Mouse (Mus musculus): ENCODE results near the gene Chchd6. TPM values are rescaled to one million over a fixed set of nuclear protein-coding genes. Genes with fewer than 3 reads are reported as not detected.

The Chchd6 gene
- polyA plus RNA-seq, 1 experiment from 2014 or later: 63.0 TPM

DNA sequence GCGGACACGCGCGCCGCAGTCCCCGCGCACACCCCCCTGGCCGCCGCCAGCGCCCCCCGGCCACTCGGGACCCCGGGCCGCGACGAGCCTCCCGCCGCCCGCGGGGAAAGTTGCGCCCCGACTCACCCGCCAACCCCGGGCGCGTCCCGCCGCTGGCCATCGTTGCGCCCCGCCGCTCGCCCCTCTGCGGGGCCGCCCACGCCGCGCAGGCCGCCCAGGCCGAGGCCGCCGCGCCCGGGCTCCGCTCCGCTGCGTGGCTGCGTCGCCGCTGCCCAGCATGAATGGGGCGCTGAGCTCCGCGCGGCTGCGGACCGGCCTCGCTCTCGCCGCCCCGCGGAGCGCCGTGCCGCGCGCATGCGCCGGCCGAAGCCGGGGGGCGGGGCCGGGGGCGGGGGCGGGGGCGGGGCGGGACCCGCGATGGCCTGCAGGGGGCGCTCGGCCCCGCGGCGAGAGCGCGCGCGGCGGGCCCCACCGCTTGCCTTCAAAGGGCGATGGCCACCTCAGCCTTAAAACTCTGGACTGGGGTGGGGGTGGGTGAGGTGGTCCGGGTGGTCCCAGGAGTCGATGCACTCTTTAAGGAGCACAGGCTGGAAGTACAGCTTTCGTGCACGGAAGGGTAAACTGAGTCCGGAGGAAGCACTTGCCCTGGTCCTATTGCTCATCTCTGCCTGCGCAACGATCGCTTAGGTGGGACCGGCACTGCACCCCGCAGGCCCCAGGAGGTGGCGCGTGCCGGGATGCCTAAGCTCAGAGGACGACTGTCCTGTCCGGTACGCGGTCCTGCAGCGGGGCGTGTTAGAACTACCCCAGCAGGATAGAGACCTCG, 233.0 kb downstream of the Chchd6 start, which contains the start of gene Plxna1:
Plxna1 (minus strand) TSS at position 340 of the 826 bp plus-strand sequence.
- Histone ChIP-seq H3K4me2 (ENCODE audit: low read depth, low read length) (peak within 1 kb of the TSS; percentile 91), H3K27ac (replicated peaks; ENCODE audit: low read depth, low read length) (peak within 1 kb of the TSS; percentile 67), H3K36me3 (replicated peaks; ENCODE audit: control insufficient read depth, insufficient read depth, low read depth, low read length) (no peaks in the 10 kb centered on the region), H3K4me1 (ENCODE audit: control insufficient read depth, insufficient read depth, low read length) (peaks cover 4% of the 10 kb centered on the region), H3K9me3 (replicated peaks; ENCODE audit: control insufficient read depth, low read length) (no peaks in the 10 kb centered on the region), H3K27me3 (ENCODE audit: control insufficient read depth, insufficient read depth, low read length) (no peaks in the 10 kb centered on the region), H3K4me3 (ENCODE audit: low read depth, low read length) (peak within 1 kb of the TSS; percentile 98), H3K9ac (replicated peaks; ENCODE audit: low read length) (peak within 1 kb of the TSS; percentile 98)
- ATAC-seq (replicated peaks; ENCODE audit: insufficient number of reproducible peaks, low FRiP score, low TSS enrichment, low read depth): peak; percentile 78
- DNase-seq (ENCODE audit: low spot score): peak; percentile 74
- 1% methylated on average over 57 of the region's 110 CpGs for WGBS

DNA sequence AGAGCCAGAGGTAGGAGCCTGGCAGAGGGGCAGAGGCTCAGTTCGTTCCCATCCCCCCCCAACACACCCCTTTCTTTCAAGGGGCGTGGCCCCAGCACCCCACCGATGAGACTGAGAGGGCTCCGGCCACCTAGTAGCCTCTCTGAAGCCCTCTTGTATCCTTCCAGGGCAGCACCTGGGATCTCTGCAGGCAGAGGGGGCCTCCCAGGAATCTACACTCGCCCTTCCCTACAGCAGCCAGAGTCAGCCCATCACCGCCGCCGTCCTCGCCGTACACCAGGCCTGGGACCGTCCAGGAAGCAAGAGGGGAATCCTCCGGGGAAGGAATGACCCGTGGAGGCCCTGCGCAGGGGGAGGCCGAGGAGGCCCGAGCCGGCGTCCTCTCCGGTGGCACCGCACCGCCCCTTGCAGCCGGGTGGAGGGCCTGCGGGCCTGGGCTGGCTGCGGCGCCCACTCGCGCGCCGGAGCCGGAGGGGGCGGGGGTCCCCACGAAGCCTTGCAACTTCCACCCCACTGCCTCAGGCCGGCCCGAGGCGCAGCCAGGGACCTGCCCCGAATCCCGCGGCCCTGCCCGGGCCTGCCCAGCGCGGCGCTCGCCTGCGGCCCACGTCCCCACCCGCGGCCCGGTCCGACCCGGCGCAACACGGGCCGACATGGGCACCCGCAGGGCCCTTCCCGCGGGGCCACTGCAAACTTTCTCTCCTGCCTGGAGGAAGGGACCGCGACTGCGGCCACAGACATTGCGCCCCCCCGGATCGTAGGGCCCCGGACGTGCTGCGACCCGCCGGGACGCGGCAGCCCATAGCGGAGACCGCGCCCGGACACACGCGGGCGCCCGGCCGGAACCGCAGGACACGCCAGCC, 233.8 kb downstream of the Chchd6 start:
- peak; percentile 15; the same call in 1 of the 2 replicates for ATAC-seq (replicated peaks; ENCODE audit: insufficient number of reproducible peaks, low FRiP score, low TSS enrichment, low read depth)
- Histone ChIP-seq H3K36me3 (replicated peaks; ENCODE audit: control insufficient read depth, insufficient read depth, low read depth, low read length) (no peaks in the 10 kb centered on the region), H3K4me3 (ENCODE audit: low read depth, low read length) (peak overlapping the region; percentile 98), H3K27ac (replicated peaks; ENCODE audit: low read depth, low read length) (peak overlapping the region; percentile 67), H3K9ac (replicated peaks; ENCODE audit: low read length) (peak overlapping the region; percentile 98), H3K4me1 (ENCODE audit: control insufficient read depth, insufficient read depth, low read length) (peaks cover 4% of the 10 kb centered on the region), H3K27me3 (ENCODE audit: control insufficient read depth, insufficient read depth, low read length) (no peaks in the 10 kb centered on the region), H3K9me3 (replicated peaks; ENCODE audit: control insufficient read depth, low read length) (no peaks in the 10 kb centered on the region), H3K4me2 (ENCODE audit: low read depth, low read length) (peak overlapping the region; percentile 91)
- 0% methylated on average over 56 of the region's 80 CpGs for WGBS
- DNase-seq (ENCODE audit: low spot score): peak; percentile 52

DNA sequence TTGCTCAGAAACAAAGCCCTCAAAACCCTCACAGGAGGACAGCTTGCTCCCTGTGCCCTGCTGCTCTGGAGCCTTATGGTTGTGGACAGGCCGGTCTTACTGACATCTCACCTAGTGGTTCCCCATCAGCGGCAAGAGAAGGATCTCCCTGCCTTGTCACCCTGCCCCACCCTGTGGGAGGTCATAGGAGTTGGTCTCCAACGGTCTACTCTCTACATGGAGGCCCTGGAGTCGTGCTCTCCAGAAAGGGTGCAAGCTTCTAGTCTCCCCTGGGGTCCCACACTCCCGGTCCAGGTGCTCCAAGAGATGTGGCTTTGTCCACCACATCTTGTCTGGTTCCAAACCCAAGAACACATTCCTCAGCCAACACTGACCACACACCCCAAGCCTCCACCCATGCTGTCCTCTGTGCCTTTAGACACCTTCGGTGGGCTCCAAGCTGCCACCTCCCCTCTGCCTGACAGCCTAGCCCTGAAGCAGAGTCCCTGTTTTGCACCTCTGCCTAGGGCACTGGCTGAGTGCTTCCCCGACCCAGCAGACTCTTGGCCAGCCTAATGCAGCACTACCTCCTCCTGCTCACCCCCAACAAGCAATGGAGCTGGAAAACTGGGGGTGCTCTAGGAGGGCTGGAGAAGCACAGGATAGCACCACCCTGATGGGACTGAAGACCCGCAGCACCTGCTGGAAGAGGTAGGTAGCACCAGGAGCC, 234.6 kb downstream of the Chchd6 start:
- Histone ChIP-seq H3K4me1 (ENCODE audit: control insufficient read depth, insufficient read depth, low read length) (peaks cover 4% of the 10 kb centered on the region), H3K27me3 (ENCODE audit: control insufficient read depth, insufficient read depth, low read length) (no peaks in the 10 kb centered on the region), H3K4me3 (ENCODE audit: low read depth, low read length) (peak overlapping the region; percentile 98), H3K4me2 (ENCODE audit: low read depth, low read length) (peak overlapping the region; percentile 91), H3K27ac (replicated peaks; ENCODE audit: low read depth, low read length) (no peak overlapping the region), H3K9me3 (replicated peaks; ENCODE audit: control insufficient read depth, low read length) (no peaks in the 10 kb centered on the region), H3K9ac (replicated peaks; ENCODE audit: low read length) (peak overlapping the region; percentile 98), H3K36me3 (replicated peaks; ENCODE audit: control insufficient read depth, insufficient read depth, low read depth, low read length) (no peaks in the 10 kb centered on the region)
- DNase-seq (ENCODE audit: low spot score) (no peak), ATAC-seq (replicated peaks; ENCODE audit: insufficient number of reproducible peaks, low FRiP score, low TSS enrichment, low read depth) (peak; percentile 6; the same call in 1 of the 2 replicates)
- 46% methylated on average over 8 of the region's 8 CpGs for WGBS

DNA sequence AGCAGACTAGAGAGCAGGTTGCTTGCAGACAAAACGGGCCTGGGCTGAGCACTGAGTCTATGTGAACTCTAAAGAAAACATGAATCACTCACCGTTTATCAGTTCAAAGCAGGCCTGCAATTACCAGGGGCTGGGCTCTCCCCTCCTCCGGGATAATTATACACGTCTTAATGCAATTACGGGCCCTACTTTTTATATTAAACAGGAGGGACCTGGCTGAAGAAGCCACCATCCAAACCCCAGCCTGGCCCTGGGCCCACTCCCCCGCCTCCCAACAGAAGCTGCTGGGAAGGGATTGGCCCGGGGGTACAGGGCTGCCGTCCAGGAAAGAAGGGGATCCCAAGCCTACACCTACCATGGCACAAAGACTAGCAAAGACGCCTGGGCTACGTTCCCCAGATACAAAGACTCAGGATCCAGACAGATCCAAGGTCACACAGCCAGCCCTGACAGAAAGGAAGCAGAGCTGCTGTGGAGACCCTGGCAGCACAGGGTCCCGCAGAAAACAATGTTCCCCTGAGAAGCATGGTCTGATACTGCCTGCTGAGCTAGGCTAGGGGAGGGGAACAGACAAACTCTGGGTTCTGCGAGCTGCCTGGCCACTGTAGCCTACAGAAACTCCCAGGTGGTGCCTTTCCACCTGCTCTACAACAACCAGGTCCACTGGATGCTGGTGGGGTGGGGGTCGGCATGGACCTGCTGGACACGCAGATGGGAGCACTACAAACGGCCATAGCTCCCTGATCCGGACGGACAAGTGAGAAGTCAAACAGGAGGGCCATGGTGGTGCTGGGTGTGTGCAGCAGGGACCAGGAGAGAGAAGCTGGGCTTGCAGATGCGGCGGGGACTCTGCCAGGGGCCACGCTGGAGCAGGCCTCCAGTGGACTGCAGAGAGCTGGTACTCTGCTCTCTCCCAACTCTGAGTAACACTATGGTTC, 235.4 kb downstream of the Chchd6 start:
- DNase-seq (ENCODE audit: low spot score) (no peak), ATAC-seq (replicated peaks; ENCODE audit: insufficient number of reproducible peaks, low FRiP score, low TSS enrichment, low read depth) (no peak)
- H3K27ac ChIP-seq (replicated peaks; ENCODE audit: low read depth, low read length): no peak overlapping the region
- WGBS: 52% methylated on average over 19 of the region's 20 CpGs
- H3K4me1 ChIP-seq (ENCODE audit: control insufficient read depth, insufficient read depth, low read length): peaks cover 6% of the 10 kb centered on the region
- H3K9me3 ChIP-seq (replicated peaks; ENCODE audit: control insufficient read depth, low read length): no peaks in the 10 kb centered on the region
- no peaks in the 10 kb centered on the region for H3K36me3 ChIP-seq (replicated peaks; ENCODE audit: control insufficient read depth, insufficient read depth, low read depth, low read length)
- H3K4me3 ChIP-seq (ENCODE audit: low read depth, low read length): peak overlapping the region; percentile 98
- H3K4me2 ChIP-seq (ENCODE audit: low read depth, low read length): peak overlapping the region; percentile 91
- H3K9ac ChIP-seq (replicated peaks; ENCODE audit: low read length): peak overlapping the region; percentile 7
- H3K27me3 ChIP-seq (ENCODE audit: control insufficient read depth, insufficient read depth, low read length): no peaks in the 10 kb centered on the region

DNA sequence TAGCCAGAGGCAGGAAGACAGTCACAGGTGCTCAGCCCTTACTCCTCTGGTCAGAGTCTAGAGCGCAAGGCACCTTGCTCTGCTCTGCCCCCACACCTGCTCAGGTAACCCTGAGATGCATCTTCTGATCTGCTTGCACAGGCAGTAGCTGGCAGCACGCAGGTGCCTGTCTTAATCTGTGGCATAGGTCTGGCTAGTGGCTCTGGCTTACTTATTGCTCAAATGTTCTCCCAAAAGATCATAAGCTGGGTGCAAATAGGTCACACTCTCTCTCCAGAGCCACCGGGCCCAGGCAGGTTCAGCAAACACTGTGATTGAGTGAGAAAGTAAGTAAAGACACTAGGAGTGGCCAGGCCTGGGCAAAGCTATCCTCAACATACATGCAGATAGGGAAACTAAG, 236.3 kb downstream of the Chchd6 start:
- no peak overlapping the region for H3K4me3 ChIP-seq (ENCODE audit: low read depth, low read length)
- 86% methylated on average over 3 of the region's 3 CpGs for WGBS
- H3K36me3 ChIP-seq (replicated peaks; ENCODE audit: control insufficient read depth, insufficient read depth, low read depth, low read length): no peaks in the 10 kb centered on the region; the same call in 1 of the 2 replicates
- ATAC-seq (replicated peaks; ENCODE audit: insufficient number of reproducible peaks, low FRiP score, low TSS enrichment, low read depth) (no peak), DNase-seq (ENCODE audit: low spot score) (no peak)
- peaks cover 6% of the 10 kb centered on the region for H3K4me1 ChIP-seq (ENCODE audit: control insufficient read depth, insufficient read depth, low read length)
- no peak overlapping the region for H3K27ac ChIP-seq (replicated peaks; ENCODE audit: low read depth, low read length)
- H3K4me2 ChIP-seq (ENCODE audit: low read depth, low read length): no peak overlapping the region; the same call in 1 of the 2 replicates
- H3K9ac ChIP-seq (replicated peaks; ENCODE audit: low read length): no peak overlapping the region
- no peaks in the 10 kb centered on the region for H3K9me3 ChIP-seq (replicated peaks; ENCODE audit: control insufficient read depth, low read length)
- no peaks in the 10 kb centered on the region for H3K27me3 ChIP-seq (ENCODE audit: control insufficient read depth, insufficient read depth, low read length)

DNA sequence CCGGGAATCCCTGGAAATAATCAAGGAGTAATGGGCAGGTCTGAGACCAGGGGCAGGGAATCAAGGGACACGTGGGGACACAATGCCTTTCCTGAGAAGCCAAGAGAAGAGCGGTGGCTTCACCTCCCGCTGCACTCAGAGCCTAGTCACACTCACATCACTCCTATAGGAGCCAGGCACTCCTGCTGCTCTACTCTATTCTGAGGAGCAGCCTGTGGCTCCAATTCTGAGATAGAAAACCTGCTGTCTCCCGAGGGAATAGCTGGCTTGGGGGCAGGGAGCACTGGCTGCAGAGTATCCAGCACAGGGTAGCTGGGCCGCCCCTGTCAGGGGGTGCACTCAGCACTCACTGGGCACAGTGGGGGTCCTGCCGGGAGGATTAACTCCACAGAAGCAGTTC, 239.8 kb downstream of the Chchd6 start:
- Histone ChIP-seq H3K9me3 (replicated peaks; ENCODE audit: control insufficient read depth, low read length) (no peaks in the 10 kb centered on the region), H3K27me3 (ENCODE audit: control insufficient read depth, insufficient read depth, low read length) (no peaks in the 10 kb centered on the region), H3K4me3 (ENCODE audit: low read depth, low read length) (no peak overlapping the region), H3K27ac (replicated peaks; ENCODE audit: low read depth, low read length) (no peak overlapping the region), H3K9ac (replicated peaks; ENCODE audit: low read length) (no peak overlapping the region), H3K4me1 (ENCODE audit: control insufficient read depth, insufficient read depth, low read length) (peaks cover 6% of the 10 kb centered on the region), H3K36me3 (replicated peaks; ENCODE audit: control insufficient read depth, insufficient read depth, low read depth, low read length) (no peaks in the 10 kb centered on the region; the same call in 1 of the 2 replicates), H3K4me2 (ENCODE audit: low read depth, low read length) (no peak overlapping the region)
- no peak for ATAC-seq (replicated peaks; ENCODE audit: insufficient number of reproducible peaks, low FRiP score, low TSS enrichment, low read depth)
- DNase-seq (ENCODE audit: low spot score): no peak
- 43% methylated on average over 7 of the region's 7 CpGs for WGBS

DNA sequence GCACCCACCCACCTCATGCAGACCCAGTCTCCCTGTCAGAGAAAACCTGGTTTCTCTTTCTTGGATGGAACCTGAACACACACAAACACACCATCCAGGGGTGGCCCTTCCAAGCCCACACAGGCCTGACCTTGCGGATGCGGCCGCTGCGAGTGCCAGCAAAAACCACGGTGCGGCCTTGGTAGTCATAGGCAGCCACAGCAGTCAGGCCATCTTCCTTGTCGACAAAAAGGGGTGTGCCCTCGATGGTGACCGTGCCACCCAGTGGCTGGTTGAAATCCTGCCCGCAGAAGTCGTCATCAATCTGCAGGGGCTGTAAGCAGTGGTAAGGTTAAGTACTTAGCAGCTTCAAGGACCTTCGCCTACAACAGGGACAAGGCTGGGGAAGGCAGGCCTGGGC, 240.7 kb downstream of the Chchd6 start:
- H3K4me1 ChIP-seq (ENCODE audit: control insufficient read depth, insufficient read depth, low read length): peaks cover 6% of the 10 kb centered on the region
- ATAC-seq (replicated peaks; ENCODE audit: insufficient number of reproducible peaks, low FRiP score, low TSS enrichment, low read depth) (no peak), DNase-seq (ENCODE audit: low spot score) (no peak)
- no peak overlapping the region for H3K9ac ChIP-seq (replicated peaks; ENCODE audit: low read length)
- H3K9me3 ChIP-seq (replicated peaks; ENCODE audit: control insufficient read depth, low read length): no peaks in the 10 kb centered on the region
- 93% methylated on average over 12 of the region's 12 CpGs for WGBS
- H3K4me2 ChIP-seq (ENCODE audit: low read depth, low read length): no peak overlapping the region
- H3K4me3 ChIP-seq (ENCODE audit: low read depth, low read length): no peak overlapping the region
- H3K27me3 ChIP-seq (ENCODE audit: control insufficient read depth, insufficient read depth, low read length): no peaks in the 10 kb centered on the region
- no peak overlapping the region for H3K27ac ChIP-seq (replicated peaks; ENCODE audit: low read depth, low read length)
- H3K36me3 ChIP-seq (replicated peaks; ENCODE audit: control insufficient read depth, insufficient read depth, low read depth, low read length): no peaks in the 10 kb centered on the region; the same call in 1 of the 2 replicates
